Mouse (Mus musculus): ENCODE results near the gene Lpar2.

DNA sequence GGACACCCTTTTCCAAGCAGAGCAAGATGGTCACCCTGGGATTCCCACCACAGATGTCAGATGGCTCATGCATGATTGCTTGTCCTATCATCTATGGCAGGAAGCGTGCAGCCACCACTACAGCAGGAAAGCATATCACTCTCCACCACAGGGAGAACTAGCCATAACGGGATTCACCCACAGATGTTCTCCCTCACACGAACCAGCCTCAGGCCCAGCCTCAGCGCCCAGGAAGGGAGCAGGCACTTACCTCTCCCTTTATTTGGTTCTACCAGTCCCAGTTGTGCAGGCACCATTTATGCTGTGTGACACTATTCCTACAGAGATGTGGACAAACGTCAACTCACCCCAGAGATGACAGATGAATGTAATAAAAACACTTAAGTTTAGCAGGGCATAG, 33.1 kb upstream of the Lpar2 start:
- TF ChIP-seq POLR2A (IDR thresholded peaks at IDR 0.05; ENCODE audit: borderline replicate concordance, extremely low read depth, insufficient read depth, insufficient read length, poor library complexity, severe bottlenecking) (no peak), CTCF (IDR thresholded peaks at IDR 0.05; ENCODE audit: borderline replicate concordance, extremely low read depth, insufficient read depth, insufficient read length) (no peak)
